Mouse (Mus musculus) midbrain, embryonic 15.5 days (tissue): ENCODE measurements at regions not wholly inside any gene's neighbourhood (a gene's known extent, or its start where the extent isn't known, plus 50 kb on each side); places are given as distances from the start of the nearest gene placed in this dataset.
A peak's percentile ranks its signal among the peaks of the same experiment; 100 is the strongest.

ENCODE experiments used
- ATAC-seq: fragments of 200-750 bp; cut with Nextera tagmentation; replicated peaks from 2 replicates; pipeline ENCODE4 v1.8.0; 2017; ENCODE audit warnings: moderate TSS enrichment
- H3K27ac ChIP-seq: fragments of 300-500 bp; sonication (generic); 2 replicates; pipeline ENCODE4 v1.5.1; 2015; ENCODE audit warnings: mild to moderate bottlenecking, inconsistent platforms
- H3K27me3 ChIP-seq: fragments of 300-500 bp; sonication (generic); replicated peaks from 2 replicates; pipeline ENCODE4 v1.6.1; 2015; ENCODE audit warnings: inconsistent platforms
- H3K36me3 ChIP-seq: fragments of 300-500 bp; sonication (generic); replicated peaks from 2 replicates; pipeline ENCODE4 v1.6.1; 2015; ENCODE audit warnings: inconsistent platforms
- H3K4me1 ChIP-seq: fragments of 300-500 bp; sonication (generic); 2 replicates; pipeline ENCODE4 v1.6.1; 2015; ENCODE audit warnings: inconsistent platforms
- H3K4me2 ChIP-seq: fragments of 300-500 bp; sonication (generic); 2 replicates; pipeline ENCODE4 v1.6.1; 2015; ENCODE audit warnings: inconsistent platforms, mild to moderate bottlenecking, moderate library complexity
- H3K4me3 ChIP-seq: fragments of 300-500 bp; sonication (generic); 2 replicates; pipeline ENCODE4 v1.5.1; 2015; ENCODE audit warnings: mild to moderate bottlenecking, inconsistent platforms
- H3K9ac ChIP-seq: fragments of 300-500 bp; sonication (generic); 2 replicates; pipeline ENCODE4 v1.6.1; 2015; ENCODE audit warnings: mild to moderate bottlenecking, inconsistent platforms
- H3K9me3 ChIP-seq: fragments of 300-500 bp; sonication (generic); 2 replicates; pipeline ENCODE4 v1.6.1; 2016; ENCODE audit warnings: inconsistent platforms
- WGBS: fragments of 180-500 bp; shearing (Covaris S2); methylation state at CpG from one replicate; pipeline ENCODE4 v1.1.7; 2015; ENCODE audit warnings: mixed read lengths; 5-methylcytosine and 5-hydroxymethylcytosine counted together

- H3K4me2 ChIP-seq = no peak overlapping the region
- H3K27me3 ChIP-seq = no peaks in the 10 kb centered on the region
- peak; percentile 69; the same call in 1 of the 2 replicates for ATAC-seq
- H3K4me3 ChIP-seq = no peak overlapping the region
- peak overlapping the region; percentile 50; the same call in 1 of the 2 replicates for H3K27ac ChIP-seq
- no peak overlapping the region for H3K9ac ChIP-seq
- no peaks in the 10 kb centered on the region for H3K36me3 ChIP-seq
- no peaks in the 10 kb centered on the region for H3K9me3 ChIP-seq
- WGBS = 61% methylated on average over 7 of the region's 7 CpGs
- no peaks in the 10 kb centered on the region for H3K4me1 ChIP-seq
These were observed 579.2 kb upstream of the Kif18a start for GRCm38 (mm10) chr2:108701308-108701707.

DNA sequence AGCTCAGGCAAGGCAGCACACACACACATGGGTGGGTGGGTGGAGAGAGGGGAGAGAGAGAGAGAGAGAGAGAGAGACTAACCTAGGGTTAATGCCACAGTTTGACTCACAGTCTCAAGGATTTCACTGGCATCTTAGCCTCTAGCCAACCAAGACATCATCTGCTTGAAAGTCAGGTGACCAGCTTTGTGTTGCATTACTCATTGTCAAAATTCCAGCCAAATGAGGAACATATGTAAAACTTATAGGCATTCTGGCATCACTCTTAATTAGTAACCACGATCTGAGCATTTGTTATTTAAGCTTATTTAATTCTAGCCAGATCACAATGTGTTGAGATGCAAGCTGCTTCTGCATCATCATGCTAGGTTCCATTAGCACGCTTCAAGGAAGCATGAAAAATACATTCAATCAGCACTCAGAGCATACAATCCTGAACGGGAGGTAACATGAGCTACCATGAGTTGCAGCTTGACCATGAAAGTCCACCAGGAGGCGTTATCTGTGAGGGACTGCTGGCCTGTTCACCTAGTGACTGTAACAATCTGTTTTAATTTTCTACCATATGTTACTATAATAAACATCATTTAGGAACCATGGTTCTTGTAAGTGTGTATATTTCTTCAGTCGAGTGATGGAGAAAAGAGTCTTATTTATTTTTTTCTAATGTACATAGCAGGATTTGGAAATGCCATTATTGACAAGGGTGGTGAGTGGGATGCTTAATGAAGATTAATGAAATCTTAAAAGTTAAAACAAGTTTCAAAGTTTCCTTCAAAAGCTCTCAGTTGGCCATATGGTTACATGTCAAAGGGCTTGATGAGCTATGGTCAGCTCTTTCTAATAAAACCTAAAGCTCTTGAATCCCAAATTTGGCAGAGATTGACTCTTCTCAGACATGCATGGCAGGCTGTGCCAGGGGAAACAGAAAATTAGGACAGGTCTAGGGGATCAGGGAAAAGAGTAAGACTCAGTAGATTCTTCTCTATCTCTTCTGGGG, 572.4 kb upstream of the Kif18a start:
- H3K9ac ChIP-seq = no peak overlapping the region
- no peak for ATAC-seq
- H3K4me1 ChIP-seq = no peaks in the 10 kb centered on the region
- no peaks in the 10 kb centered on the region for H3K27me3 ChIP-seq
- WGBS = 85% methylated on average over 5 of the region's 5 CpGs
- no peaks in the 10 kb centered on the region for H3K36me3 ChIP-seq
- H3K27ac ChIP-seq = no peak overlapping the region
- no peak overlapping the region for H3K4me2 ChIP-seq
- H3K4me3 ChIP-seq = no peak overlapping the region
- no peaks in the 10 kb centered on the region for H3K9me3 ChIP-seq

DNA sequence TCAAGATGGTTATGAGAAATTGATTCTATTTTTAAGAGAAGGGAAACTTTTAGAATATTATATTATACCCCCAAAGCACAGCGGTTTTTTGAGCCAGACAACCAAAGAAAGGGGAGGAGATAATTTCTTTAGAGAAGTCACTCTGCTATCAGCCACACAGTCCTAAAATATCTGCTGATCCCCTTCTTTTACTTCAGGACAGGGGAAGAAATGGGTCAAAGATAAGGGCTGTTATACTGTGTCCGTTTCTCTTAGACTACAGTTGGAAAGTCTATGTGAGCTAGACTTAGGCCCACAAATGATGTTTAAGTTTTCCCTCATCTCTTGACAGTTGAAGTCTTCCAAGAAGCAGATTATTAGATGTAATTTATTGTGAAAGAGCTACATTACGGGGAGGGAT, 538.5 kb upstream of the Kif18a start:
- no peaks in the 10 kb centered on the region for H3K9me3 ChIP-seq
- no peak overlapping the region for H3K4me2 ChIP-seq
- H3K36me3 ChIP-seq = no peaks in the 10 kb centered on the region
- no peak for ATAC-seq
- no peaks in the 10 kb centered on the region for H3K4me1 ChIP-seq
- H3K9ac ChIP-seq = no peak overlapping the region
- 82% methylated on average over 3 of the region's 3 CpGs for WGBS
- no peak overlapping the region for H3K27ac ChIP-seq
- H3K27me3 ChIP-seq = no peaks in the 10 kb centered on the region
- H3K4me3 ChIP-seq = no peak overlapping the region

GRCm38 (mm10) chr2:108743511-108743910, 537.0 kb upstream of the Kif18a start:
- WGBS = 46% methylated on average over 2 of the region's 2 CpGs

DNA sequence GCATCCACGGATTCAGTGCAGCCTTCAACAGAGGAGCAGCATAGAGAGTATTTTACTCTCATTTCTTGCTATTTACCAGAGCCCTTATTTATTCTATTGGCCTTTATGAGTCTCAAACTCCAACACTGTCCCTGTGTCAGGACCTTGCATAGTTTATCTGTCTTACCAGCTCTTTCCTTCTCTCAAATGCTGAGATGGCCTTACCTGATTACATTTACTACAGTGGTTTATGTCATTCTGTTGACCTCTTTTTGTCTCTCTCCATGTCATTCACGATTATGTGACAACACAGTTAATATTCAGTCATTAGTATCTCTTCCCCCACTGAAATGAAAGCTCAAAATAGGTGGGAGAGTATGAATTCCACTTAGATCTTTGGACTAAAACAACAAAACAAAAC, 535.7 kb upstream of the Kif18a start:
- H3K4me3 ChIP-seq = no peak overlapping the region
- H3K9me3 ChIP-seq = no peaks in the 10 kb centered on the region
- H3K36me3 ChIP-seq = no peaks in the 10 kb centered on the region
- H3K4me2 ChIP-seq = no peak overlapping the region
- H3K9ac ChIP-seq = no peak overlapping the region
- H3K27ac ChIP-seq = no peak overlapping the region
- no peak for ATAC-seq
- WGBS = 82% methylated on average over 2 of the region's 2 CpGs
- no peaks in the 10 kb centered on the region for H3K27me3 ChIP-seq
- no peaks in the 10 kb centered on the region for H3K4me1 ChIP-seq

More at GRCm38 (mm10) chr2:108743511-108743910, 537.0 kb upstream of the Kif18a start:
- H3K4me2 ChIP-seq = no peak overlapping the region
- no peak overlapping the region for H3K27ac ChIP-seq
- no peak overlapping the region for H3K4me3 ChIP-seq
- H3K36me3 ChIP-seq = no peaks in the 10 kb centered on the region
- H3K9ac ChIP-seq = no peak overlapping the region
- no peak for ATAC-seq
- H3K4me1 ChIP-seq = no peaks in the 10 kb centered on the region
- no peaks in the 10 kb centered on the region for H3K27me3 ChIP-seq
- H3K9me3 ChIP-seq = no peaks in the 10 kb centered on the region

GRCm38 (mm10) chr2:108753494-108754225, 526.9 kb upstream of the Kif18a start:
- Histone ChIP-seq H3K4me3 (no peak overlapping the region), H3K4me1 (no peaks in the 10 kb centered on the region), H3K27ac (no peak overlapping the region), H3K36me3 (no peaks in the 10 kb centered on the region), H3K4me2 (no peak overlapping the region), H3K9me3 (no peaks in the 10 kb centered on the region), H3K9ac (no peak overlapping the region), H3K27me3 (no peaks in the 10 kb centered on the region)
- ATAC-seq = no peak
- WGBS = 46% methylated on average over 3 of the region's 3 CpGs

DNA sequence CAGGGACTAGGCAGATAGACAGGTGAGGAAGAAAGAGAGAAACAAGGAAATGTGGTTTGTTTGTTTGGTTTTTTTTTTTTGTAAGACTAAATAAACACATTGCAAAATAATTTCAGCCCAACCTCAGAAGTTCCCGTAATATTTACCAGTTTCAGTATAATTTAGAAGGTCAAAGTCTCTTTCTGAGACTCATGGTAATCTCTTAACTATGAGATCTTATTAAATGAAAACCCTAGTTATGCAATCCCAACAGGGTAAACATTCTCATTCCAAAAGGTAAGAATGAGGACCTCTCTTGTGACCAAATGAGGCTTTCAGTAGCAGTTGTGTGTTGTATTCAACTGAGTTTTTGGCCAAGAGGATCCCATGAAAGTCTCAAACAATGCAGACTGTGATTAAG, 524.7 kb upstream of the Kif18a start:
- 94% methylated on average over 1 of the region's 1 CpGs for WGBS
- Histone ChIP-seq H3K9me3 (no peaks in the 10 kb centered on the region), H3K27me3 (no peaks in the 10 kb centered on the region), H3K27ac (no peak overlapping the region), H3K4me1 (no peaks in the 10 kb centered on the region), H3K4me3 (no peak overlapping the region), H3K36me3 (no peaks in the 10 kb centered on the region), H3K4me2 (no peak overlapping the region), H3K9ac (no peak overlapping the region)
- ATAC-seq = no peak

DNA sequence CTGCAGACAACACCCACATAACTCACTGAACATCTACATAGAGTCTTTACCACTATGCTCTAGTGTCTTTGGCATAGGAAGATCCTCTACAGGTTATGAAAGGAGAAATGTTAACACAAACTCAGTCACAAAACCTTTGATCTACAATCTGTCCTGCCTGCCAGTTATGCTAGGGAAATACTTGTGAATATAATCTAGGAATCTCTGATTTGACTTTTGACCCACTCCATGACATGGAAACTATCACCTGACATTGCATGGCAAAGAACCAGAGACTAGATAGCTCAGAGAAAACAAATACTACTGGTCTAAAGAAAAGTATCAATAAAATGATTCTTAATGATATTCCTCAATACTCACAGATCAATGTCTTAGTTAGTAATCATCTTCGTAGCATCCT, 524.3 kb upstream of the Kif18a start:
- Histone ChIP-seq H3K9me3 (no peaks in the 10 kb centered on the region), H3K36me3 (no peaks in the 10 kb centered on the region), H3K27me3 (no peaks in the 10 kb centered on the region), H3K27ac (no peak overlapping the region), H3K9ac (no peak overlapping the region), H3K4me1 (no peaks in the 10 kb centered on the region), H3K4me2 (no peak overlapping the region), H3K4me3 (no peak overlapping the region)
- WGBS = 84% methylated on average over 1 of the region's 1 CpGs
- ATAC-seq = no peak

DNA sequence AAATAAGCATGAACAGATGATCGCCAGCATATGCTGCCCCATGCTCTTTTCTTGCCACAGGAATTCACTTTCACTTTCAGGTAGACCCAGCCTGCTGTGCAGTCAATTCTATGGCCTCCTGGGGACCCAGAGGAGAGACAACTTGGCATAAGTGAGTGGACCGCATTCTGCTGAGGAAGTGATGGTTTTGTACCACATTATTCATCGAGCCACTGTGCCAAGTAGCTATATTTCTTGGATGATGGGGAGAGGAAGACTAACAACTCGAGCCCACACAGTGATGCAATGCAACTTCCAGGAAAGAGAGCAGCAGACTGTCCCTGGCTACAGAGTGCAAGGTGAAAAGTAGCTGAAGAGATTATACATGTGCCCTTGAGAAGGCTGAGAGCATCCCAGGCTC, 515.8 kb upstream of the Kif18a start:
- H3K9me3 ChIP-seq = no peaks in the 10 kb centered on the region
- WGBS = 81% methylated on average over 4 of the region's 4 CpGs
- ATAC-seq = no peak

GRCm38 (mm10) chr2:108766461-108766860, 514.1 kb upstream of the Kif18a start:
- Histone ChIP-seq H3K9me3 (no peaks in the 10 kb centered on the region), H3K4me1 (no peaks in the 10 kb centered on the region), H3K36me3 (no peaks in the 10 kb centered on the region), H3K27me3 (no peaks in the 10 kb centered on the region), H3K4me2 (no peak overlapping the region), H3K9ac (no peak overlapping the region), H3K4me3 (no peak overlapping the region), H3K27ac (no peak overlapping the region)
- ATAC-seq = no peak
- 84% methylated on average over 2 of the region's 2 CpGs for WGBS

More for the DNA sequence above, 515.8 kb upstream of the Kif18a start:
- Histone ChIP-seq H3K4me1 (no peaks in the 10 kb centered on the region), H3K4me2 (no peak overlapping the region), H3K27ac (no peak overlapping the region), H3K9ac (no peak overlapping the region), H3K4me3 (no peak overlapping the region), H3K36me3 (no peaks in the 10 kb centered on the region), H3K27me3 (no peaks in the 10 kb centered on the region)

GRCm38 (mm10) chr2:108770383-108770782, 510.2 kb upstream of the Kif18a start:
- no peak overlapping the region for H3K4me2 ChIP-seq
- WGBS = 88% methylated on average over 1 of the region's 1 CpGs
- H3K27me3 ChIP-seq = no peaks in the 10 kb centered on the region
- no peak for ATAC-seq
- no peaks in the 10 kb centered on the region for H3K4me1 ChIP-seq
- H3K9me3 ChIP-seq = no peaks in the 10 kb centered on the region
- H3K27ac ChIP-seq = no peak overlapping the region
- H3K4me3 ChIP-seq = no peak overlapping the region
- no peaks in the 10 kb centered on the region for H3K36me3 ChIP-seq
- H3K9ac ChIP-seq = no peak overlapping the region

DNA sequence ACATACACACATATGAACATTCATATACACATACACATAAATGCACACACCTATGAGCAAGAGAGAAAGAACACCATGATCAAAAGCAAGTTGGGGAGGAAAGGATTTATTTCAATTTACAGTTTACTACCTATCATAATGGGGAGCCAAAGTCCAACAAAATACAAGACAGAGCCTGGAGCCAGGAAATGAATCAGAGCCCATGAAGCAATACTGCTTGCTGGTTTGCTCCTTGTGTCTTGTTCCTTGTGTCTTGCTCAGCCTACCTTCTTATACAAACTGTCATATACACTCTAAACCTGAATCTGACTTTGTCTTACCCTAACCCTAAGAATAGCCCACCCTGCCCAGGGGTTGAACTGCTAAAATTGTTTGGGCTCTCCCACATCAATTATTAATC, 497.1 kb upstream of the Kif18a start:
- Histone ChIP-seq H3K27me3 (no peaks in the 10 kb centered on the region), H3K9me3 (no peaks in the 10 kb centered on the region), H3K4me1 (no peaks in the 10 kb centered on the region), H3K4me3 (no peak overlapping the region), H3K36me3 (no peaks in the 10 kb centered on the region), H3K9ac (no peak overlapping the region), H3K4me2 (no peak overlapping the region), H3K27ac (no peak overlapping the region)
- ATAC-seq = no peak
